Mouse (Mus musculus): Measurements from ENCODE around the gene Dcun1d5. TPM values are rescaled to one million over a fixed set of nuclear protein-coding genes. Genes with fewer than 3 reads are reported as not detected.

Dcun1d5 gene
- 124 and 126 TPM in 2 replicates for polyA plus RNA-seq (2014; fragmentation: Nextera tagmentation; extraction: Ambion mirVana)

DNA sequence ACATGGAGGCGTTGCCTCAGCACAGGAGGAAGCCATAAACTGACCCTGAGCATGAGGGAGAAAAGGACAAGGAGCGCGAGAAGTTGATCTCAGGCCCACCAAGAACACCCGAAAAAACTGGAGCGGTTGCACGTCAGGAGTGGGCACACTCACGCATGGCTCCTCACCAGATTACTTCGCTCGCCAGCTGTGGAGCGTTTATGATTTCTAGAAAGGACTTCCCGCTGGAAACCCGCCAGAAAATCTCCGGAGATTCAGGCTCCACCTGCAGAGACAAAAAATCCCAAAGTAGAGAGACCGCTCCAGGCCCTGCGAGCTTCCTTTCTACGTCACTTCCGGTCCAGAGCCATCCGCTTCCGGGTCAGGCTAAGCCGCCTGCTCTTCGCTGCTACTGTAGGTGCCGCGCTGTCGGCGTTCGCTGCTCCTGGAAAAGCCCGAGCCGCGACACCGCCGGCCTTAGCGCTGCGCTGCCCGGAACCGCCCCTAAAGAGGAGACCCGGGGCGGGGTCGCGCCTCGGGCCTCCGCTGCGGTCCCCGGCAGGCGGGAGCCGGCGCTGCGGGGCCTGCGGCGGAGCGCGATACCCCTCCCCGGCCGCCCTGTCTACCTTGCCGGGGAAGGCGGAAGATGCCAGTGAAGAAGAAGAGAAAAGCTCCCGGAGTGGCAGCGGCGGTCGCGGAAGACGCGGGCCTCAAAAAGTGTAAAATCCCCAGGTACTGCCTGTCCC, at the start of gene Dcun1d5, which contains the start of gene Dync2h1:
TSS of gene Dcun1d5 (plus strand) at position 349 of the 725 bp plus-strand sequence.
TSS of gene Dync2h1 (minus strand) at position 275 of the 725 bp plus-strand sequence.
- peak within 1 kb of the TSS; percentile 86 for H3K4me2 ChIP-seq (ENCODE audit: low read length)
- under 1% methylated on average over 62 of the region's 62 CpGs for WGBS
- H3K4me3 ChIP-seq (ENCODE audit: low read depth, low read length) = peak within 1 kb of the TSS; percentile 57
- H3K36me3 ChIP-seq (ENCODE audit: control insufficient read depth, insufficient read depth, low read length) = peaks cover 10% of the 10 kb centered on the region; the same call in 1 of the 2 replicates
- H3K9me3 ChIP-seq (ENCODE audit: control insufficient read depth, low read length) = no peaks in the 10 kb centered on the region
- H3K9ac ChIP-seq (ENCODE audit: low read length) = peak within 1 kb of the TSS; percentile 91
- no peaks in the 10 kb centered on the region for H3K27me3 ChIP-seq (replicated peaks; ENCODE audit: control insufficient read depth, insufficient read depth, low read length)
- ATAC-seq (replicated peaks; ENCODE audit: low FRiP score, low TSS enrichment, low read depth) (peak; percentile 100), DNase-seq (ENCODE audit: low spot score) (peak; percentile 94)
- H3K4me1 ChIP-seq (replicated peaks; ENCODE audit: control insufficient read depth, insufficient read depth, low read length) = peaks cover 14% of the 10 kb centered on the region; the same call in 1 of the 2 replicates
- peak within 1 kb of the TSS; percentile 92 for H3K27ac ChIP-seq (ENCODE audit: low read depth)

DNA sequence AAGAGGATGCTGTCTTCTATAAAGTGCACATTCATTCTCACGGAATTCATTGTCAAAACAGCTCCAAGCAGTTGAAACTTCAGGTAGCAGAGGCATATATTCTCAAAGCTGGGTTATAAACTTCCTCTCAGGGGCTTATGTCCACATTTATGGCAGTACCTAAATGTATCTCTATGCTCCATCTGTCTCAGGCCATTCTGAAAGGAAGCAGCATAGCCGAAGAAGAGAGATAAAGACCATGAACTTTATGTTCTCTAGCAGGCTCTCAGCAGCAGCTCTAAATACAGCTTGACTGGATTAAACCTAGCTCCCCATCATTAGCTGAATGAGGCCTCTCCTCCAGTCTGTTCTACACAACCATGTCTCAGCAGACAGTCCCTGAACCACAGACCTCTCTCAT, 29.9 kb upstream of the Dcun1d5 start:
- Histone ChIP-seq H3K9me3 (ENCODE audit: control insufficient read depth, low read length) (no peaks in the 10 kb centered on the region), H3K36me3 (ENCODE audit: control insufficient read depth, insufficient read depth, low read length) (peaks cover 27% of the 10 kb centered on the region), H3K27me3 (replicated peaks; ENCODE audit: control insufficient read depth, insufficient read depth, low read length) (no peaks in the 10 kb centered on the region), H3K27ac (ENCODE audit: low read depth) (no peak overlapping the region), H3K4me3 (ENCODE audit: low read depth, low read length) (no peak overlapping the region), H3K4me2 (ENCODE audit: low read length) (no peak overlapping the region), H3K9ac (ENCODE audit: low read length) (no peak overlapping the region), H3K4me1 (replicated peaks; ENCODE audit: control insufficient read depth, insufficient read depth, low read length) (no peaks in the 10 kb centered on the region)
- ATAC-seq (replicated peaks; ENCODE audit: low FRiP score, low TSS enrichment, low read depth) (no peak), DNase-seq (ENCODE audit: low spot score) (no peak)
- WGBS = 90% methylated on average over 2 of the region's 2 CpGs

DNA sequence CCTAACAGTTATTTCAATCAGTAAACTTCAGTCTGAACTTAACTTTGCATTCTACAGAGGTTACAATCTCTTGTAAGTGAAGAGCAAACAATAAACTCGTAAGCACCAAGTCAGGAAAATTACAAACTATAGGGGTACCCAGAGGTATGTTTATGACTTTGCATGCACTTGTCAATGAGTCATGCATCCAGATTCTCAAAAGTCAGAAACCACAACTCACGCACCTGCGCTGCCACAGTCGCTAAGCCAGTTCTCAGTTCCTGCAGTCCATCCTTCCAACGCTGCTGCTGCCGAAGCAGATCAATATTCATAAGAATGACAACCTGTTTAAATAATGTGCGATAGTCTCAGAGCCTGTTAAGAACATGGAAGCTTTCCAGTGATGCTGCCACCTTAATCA, 25.7 kb upstream of the Dcun1d5 start:
- WGBS = 83% methylated on average over 7 of the region's 7 CpGs
- H3K9ac ChIP-seq (ENCODE audit: low read length) = no peak overlapping the region
- no peak overlapping the region for H3K4me3 ChIP-seq (ENCODE audit: low read depth, low read length)
- H3K4me2 ChIP-seq (ENCODE audit: low read length) = no peak overlapping the region
- H3K27ac ChIP-seq (ENCODE audit: low read depth) = no peak overlapping the region
- no peak for ATAC-seq (replicated peaks; ENCODE audit: low FRiP score, low TSS enrichment, low read depth)
- no peak for DNase-seq (ENCODE audit: low spot score)
- no peaks in the 10 kb centered on the region for H3K27me3 ChIP-seq (replicated peaks; ENCODE audit: control insufficient read depth, insufficient read depth, low read length)
- H3K4me1 ChIP-seq (replicated peaks; ENCODE audit: control insufficient read depth, insufficient read depth, low read length) = no peaks in the 10 kb centered on the region
- H3K9me3 ChIP-seq (ENCODE audit: control insufficient read depth, low read length) = no peaks in the 10 kb centered on the region
- peaks cover 50% of the 10 kb centered on the region for H3K36me3 ChIP-seq (ENCODE audit: control insufficient read depth, insufficient read depth, low read length)

DNA sequence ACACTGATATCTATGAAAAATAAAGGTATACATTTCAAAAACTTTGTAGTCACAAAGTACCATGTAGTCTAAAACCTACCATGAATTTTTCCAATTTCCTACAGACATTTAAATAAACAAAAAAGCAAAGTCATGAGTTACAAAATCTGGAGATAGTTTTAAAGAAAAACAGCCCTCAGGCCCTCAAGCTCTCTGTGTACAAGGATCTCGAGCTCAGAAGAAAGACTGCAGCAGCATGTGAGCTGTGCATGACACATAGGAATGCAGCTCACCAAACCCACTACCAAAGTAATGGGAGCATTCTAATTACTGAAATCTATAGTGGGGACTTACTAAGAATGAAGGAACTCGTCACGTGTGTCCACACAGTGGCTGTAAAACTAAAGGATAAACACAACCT, 24.6 kb upstream of the Dcun1d5 start:
- peaks cover 45% of the 10 kb centered on the region for H3K36me3 ChIP-seq (ENCODE audit: control insufficient read depth, insufficient read depth, low read length)
- H3K4me3 ChIP-seq (ENCODE audit: low read depth, low read length) = no peak overlapping the region
- H3K4me2 ChIP-seq (ENCODE audit: low read length) = no peak overlapping the region
- no peak overlapping the region for H3K27ac ChIP-seq (ENCODE audit: low read depth)
- H3K9ac ChIP-seq (ENCODE audit: low read length) = no peak overlapping the region
- no peaks in the 10 kb centered on the region for H3K9me3 ChIP-seq (ENCODE audit: control insufficient read depth, low read length)
- WGBS = 56% methylated on average over 3 of the region's 3 CpGs
- ATAC-seq (replicated peaks; ENCODE audit: low FRiP score, low TSS enrichment, low read depth) (no peak), DNase-seq (ENCODE audit: low spot score) (no peak)
- H3K27me3 ChIP-seq (replicated peaks; ENCODE audit: control insufficient read depth, insufficient read depth, low read length) = no peaks in the 10 kb centered on the region
- H3K4me1 ChIP-seq (replicated peaks; ENCODE audit: control insufficient read depth, insufficient read depth, low read length) = no peaks in the 10 kb centered on the region

DNA sequence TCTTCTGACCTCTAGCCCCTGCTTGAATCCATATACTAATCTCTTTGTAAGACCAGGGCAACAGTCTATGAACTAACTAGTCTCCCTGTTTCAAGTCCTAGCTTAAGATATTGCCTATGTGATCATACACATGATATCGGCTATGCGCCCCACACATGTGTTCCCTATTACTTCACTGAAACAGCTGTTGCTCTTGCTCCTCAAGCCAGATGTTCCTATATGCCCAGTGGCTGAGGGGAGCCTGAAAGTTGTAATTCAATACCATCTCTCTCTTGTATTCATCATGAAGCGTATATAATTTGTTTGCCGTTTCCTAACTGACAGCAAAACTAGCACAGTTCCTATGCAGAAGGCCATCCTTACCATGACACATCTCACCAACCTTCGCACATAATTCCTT, 23.6 kb upstream of the Dcun1d5 start:
- H3K4me1 ChIP-seq (replicated peaks; ENCODE audit: control insufficient read depth, insufficient read depth, low read length) = no peaks in the 10 kb centered on the region
- H3K9ac ChIP-seq (ENCODE audit: low read length) = no peak overlapping the region
- H3K36me3 ChIP-seq (ENCODE audit: control insufficient read depth, insufficient read depth, low read length) = peaks cover 40% of the 10 kb centered on the region
- H3K27ac ChIP-seq (ENCODE audit: low read depth) = no peak overlapping the region
- DNase-seq (ENCODE audit: low spot score) (no peak), ATAC-seq (replicated peaks; ENCODE audit: low FRiP score, low TSS enrichment, low read depth) (no peak)
- no peak overlapping the region for H3K4me3 ChIP-seq (ENCODE audit: low read depth, low read length)
- H3K4me2 ChIP-seq (ENCODE audit: low read length) = no peak overlapping the region
- H3K27me3 ChIP-seq (replicated peaks; ENCODE audit: control insufficient read depth, insufficient read depth, low read length) = no peaks in the 10 kb centered on the region
- 98% methylated on average over 5 of the region's 5 CpGs for WGBS
- H3K9me3 ChIP-seq (ENCODE audit: control insufficient read depth, low read length) = no peaks in the 10 kb centered on the region

DNA sequence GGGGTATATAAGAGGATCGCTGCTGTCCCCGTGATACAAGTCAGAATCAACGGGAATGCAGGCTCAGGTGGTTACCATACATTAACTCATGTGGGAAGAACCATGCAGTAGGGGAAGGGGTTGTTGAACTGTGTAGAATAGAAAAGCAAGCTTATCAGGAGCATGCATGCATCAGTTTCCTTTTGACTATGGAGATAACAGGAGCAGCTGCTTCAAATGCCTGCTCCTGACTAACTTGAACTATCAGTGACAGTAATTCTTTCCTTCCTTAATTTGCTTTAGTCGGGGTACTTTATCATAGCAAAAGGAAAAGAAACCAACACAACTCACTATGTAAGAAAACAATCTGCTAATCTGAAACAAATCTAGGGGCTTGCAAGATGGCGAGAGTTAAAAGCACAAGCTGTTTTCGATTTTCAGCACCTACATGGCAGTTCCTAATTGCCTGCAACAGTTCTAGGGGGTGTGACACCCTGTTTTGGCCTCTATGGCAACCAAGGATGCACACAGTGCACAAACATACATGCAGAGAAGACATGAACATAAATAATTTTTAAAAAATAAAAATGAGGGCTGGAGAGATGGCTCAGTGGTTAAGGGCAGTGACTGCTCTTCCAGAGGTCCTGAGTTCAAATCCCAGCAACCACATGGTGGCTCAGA, 16.9 kb upstream of the Dcun1d5 start:
- H3K4me3 ChIP-seq (ENCODE audit: low read depth, low read length) = no peak overlapping the region
- no peak overlapping the region for H3K9ac ChIP-seq (ENCODE audit: low read length)
- H3K27me3 ChIP-seq (replicated peaks; ENCODE audit: control insufficient read depth, insufficient read depth, low read length) = no peaks in the 10 kb centered on the region
- H3K4me1 ChIP-seq (replicated peaks; ENCODE audit: control insufficient read depth, insufficient read depth, low read length) = no peaks in the 10 kb centered on the region
- peaks cover 22% of the 10 kb centered on the region for H3K36me3 ChIP-seq (ENCODE audit: control insufficient read depth, insufficient read depth, low read length)
- no peak overlapping the region for H3K27ac ChIP-seq (ENCODE audit: low read depth)
- ATAC-seq (replicated peaks; ENCODE audit: low FRiP score, low TSS enrichment, low read depth) (no peak), DNase-seq (ENCODE audit: low spot score) (no peak)
- no peak overlapping the region for H3K4me2 ChIP-seq (ENCODE audit: low read length)
- WGBS = 91% methylated on average over 6 of the region's 6 CpGs
- no peaks in the 10 kb centered on the region for H3K9me3 ChIP-seq (ENCODE audit: control insufficient read depth, low read length)

DNA sequence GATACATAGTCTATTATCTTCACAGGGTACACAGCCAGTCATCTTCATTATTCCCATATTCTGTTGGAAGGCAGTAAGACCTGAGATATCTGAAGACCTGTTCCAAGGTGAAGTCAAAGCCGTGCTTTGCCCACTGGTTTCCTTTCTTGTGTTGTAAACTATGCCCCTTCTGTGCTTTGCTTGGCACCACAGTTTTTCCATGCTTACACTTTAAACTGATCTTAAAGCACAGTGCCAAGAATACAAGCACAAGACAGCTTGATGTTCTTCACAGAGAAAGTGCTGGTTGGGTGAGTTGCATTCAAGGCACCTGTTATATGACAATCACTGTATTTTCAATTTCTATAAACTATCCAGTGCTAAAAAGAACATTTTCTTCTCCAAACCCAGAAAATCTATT, 10.6 kb upstream of the Dcun1d5 start:
- Histone ChIP-seq H3K9ac (ENCODE audit: low read length) (no peak overlapping the region), H3K4me2 (ENCODE audit: low read length) (no peak overlapping the region), H3K4me1 (replicated peaks; ENCODE audit: control insufficient read depth, insufficient read depth, low read length) (peaks cover 5% of the 10 kb centered on the region; the same call in 1 of the 2 replicates), H3K4me3 (ENCODE audit: low read depth, low read length) (no peak overlapping the region), H3K27me3 (replicated peaks; ENCODE audit: control insufficient read depth, insufficient read depth, low read length) (no peaks in the 10 kb centered on the region), H3K27ac (ENCODE audit: low read depth) (no peak overlapping the region), H3K36me3 (ENCODE audit: control insufficient read depth, insufficient read depth, low read length) (peaks cover 8% of the 10 kb centered on the region; the same call in 1 of the 2 replicates), H3K9me3 (ENCODE audit: control insufficient read depth, low read length) (no peaks in the 10 kb centered on the region)
- DNase-seq (ENCODE audit: low spot score) (no peak), ATAC-seq (replicated peaks; ENCODE audit: low FRiP score, low TSS enrichment, low read depth) (no peak)
- 90% methylated on average over 1 of the region's 1 CpGs for WGBS

DNA sequence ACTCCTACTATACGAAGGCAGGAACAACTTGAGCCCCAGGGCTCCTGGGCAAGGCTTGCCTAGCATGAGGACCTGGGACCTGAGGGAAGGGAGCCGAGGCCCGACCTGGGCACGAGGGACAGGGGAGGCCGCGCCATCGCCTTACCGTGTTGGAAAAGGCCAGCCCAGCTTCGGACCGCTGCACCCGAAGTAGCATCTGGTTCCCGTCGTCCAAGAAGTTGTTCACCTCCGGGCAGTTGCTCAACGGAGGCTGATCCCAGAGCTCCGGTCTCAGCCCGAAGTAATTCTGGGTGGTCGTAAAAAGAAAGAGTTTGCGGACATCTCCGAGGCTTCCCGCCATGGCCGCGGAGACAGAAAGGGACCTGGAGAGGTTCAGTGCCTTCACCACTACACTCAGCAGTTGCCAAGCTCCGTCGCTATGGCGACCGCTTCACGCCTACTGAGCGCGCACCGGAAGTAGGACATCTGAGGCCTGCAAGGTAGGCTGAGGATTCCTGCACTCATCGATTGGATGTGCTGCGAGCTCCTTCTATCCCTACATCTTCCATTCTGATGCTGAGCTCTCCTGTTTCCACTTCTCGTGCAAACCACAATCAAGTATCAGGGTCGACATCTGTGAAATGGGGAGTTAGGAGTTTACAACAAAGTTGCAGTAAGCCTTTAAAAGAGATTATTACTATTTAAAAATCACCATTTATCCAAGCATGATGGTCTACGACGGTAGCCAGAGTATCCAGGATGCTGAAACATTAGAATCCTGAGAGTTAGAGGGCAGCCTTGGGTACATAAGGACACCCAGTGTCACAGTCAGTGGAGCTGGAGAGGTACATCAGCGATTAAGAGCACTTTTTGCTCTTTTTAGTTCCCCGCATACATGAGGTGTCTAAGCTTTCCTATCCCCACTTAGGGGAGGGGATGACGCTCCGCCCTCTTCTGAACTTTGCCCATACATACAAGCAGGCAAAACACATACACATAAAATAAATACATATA, 7.4 kb upstream of the Dcun1d5 start:
- H3K9me3 ChIP-seq (ENCODE audit: control insufficient read depth, low read length) = no peaks in the 10 kb centered on the region
- peak overlapping the region; percentile 64 for H3K4me2 ChIP-seq (ENCODE audit: low read length)
- H3K9ac ChIP-seq (ENCODE audit: low read length) = peak overlapping the region; percentile 43
- H3K4me1 ChIP-seq (replicated peaks; ENCODE audit: control insufficient read depth, insufficient read depth, low read length) = peaks cover 5% of the 10 kb centered on the region; the same call in 1 of the 2 replicates
- peak; percentile 99 for ATAC-seq (replicated peaks; ENCODE audit: low FRiP score, low TSS enrichment, low read depth)
- H3K36me3 ChIP-seq (ENCODE audit: control insufficient read depth, insufficient read depth, low read length) = peaks cover 10% of the 10 kb centered on the region; the same call in 1 of the 2 replicates
- H3K27me3 ChIP-seq (replicated peaks; ENCODE audit: control insufficient read depth, insufficient read depth, low read length) = no peaks in the 10 kb centered on the region
- 10% methylated on average over 41 of the region's 41 CpGs for whole genome bisulfite sequencing
- DNase-seq (ENCODE audit: low spot score) = peak; percentile 88
- H3K27ac ChIP-seq (ENCODE audit: low read depth) = no peak overlapping the region
- peak overlapping the region; percentile 46 for H3K4me3 ChIP-seq (ENCODE audit: low read depth, low read length)

Data from intestine, embryonic 14.5 days (tissue).